Mouse (Mus musculus) myocyte (in vitro differentiated cells): ENCODE results near the gene Sun2.

ENCODE experiments used
- E2F4 ChIP-seq: IDR thresholded peaks from one replicate; pipeline ENCODE4 v1.6.1; 2011; ENCODE audit warnings: mild to moderate bottlenecking, control low read depth, moderate library complexity; ENCODE audit not compliant: insufficient read depth
- MAX ChIP-seq: IDR thresholded peaks from one replicate; pipeline ENCODE4 v1.6.1; 2011; ENCODE audit warnings: low read depth, mild to moderate bottlenecking, control low read depth
- MYOG ChIP-seq, 3 experiments: IDR thresholded peaks; one replicate each; pipeline ENCODE4 v1.6.1; 2011; ENCODE audit warnings: control low read depth in 2 of 3, low read depth in 2 of 3, mild to moderate bottlenecking in 2 of 3; ENCODE audit not compliant: insufficient read length in 2 of 3, control insufficient read depth in 1 of 3, insufficient read depth in 1 of 3
- POLR2A ChIP-seq: IDR thresholded peaks from one replicate; pipeline ENCODE4 v1.6.1; 2011; ENCODE audit warnings: low read depth, mild to moderate bottlenecking, control low read depth, moderate library complexity; ENCODE audit not compliant: insufficient read length
- USF1 ChIP-seq: IDR thresholded peaks from one replicate; pipeline ENCODE4 v1.6.1; 2011; ENCODE audit warnings: low read depth, mild to moderate bottlenecking, control low read depth, moderate library complexity

GRCm38 (mm10) chr15:79688268-79688956, 53.9 kb downstream of the Sun2 start:
- no peak for TF ChIP-seq MYOG (IDR thresholded peaks at IDR 0.05; ENCODE audit: control insufficient read depth in 1 of 3, insufficient read depth in 1 of 3, insufficient read length in 2 of 3, low read depth in 2 of 3)
- no peak for TF ChIP-seq POLR2A
- no peak for TF ChIP-seq E2F4
- TF ChIP-seq MAX, result no peak
- TF ChIP-seq USF1, result no peak
